ENCODE assay signal across 18 mouse cellular contexts in the genomic region with DNA sequence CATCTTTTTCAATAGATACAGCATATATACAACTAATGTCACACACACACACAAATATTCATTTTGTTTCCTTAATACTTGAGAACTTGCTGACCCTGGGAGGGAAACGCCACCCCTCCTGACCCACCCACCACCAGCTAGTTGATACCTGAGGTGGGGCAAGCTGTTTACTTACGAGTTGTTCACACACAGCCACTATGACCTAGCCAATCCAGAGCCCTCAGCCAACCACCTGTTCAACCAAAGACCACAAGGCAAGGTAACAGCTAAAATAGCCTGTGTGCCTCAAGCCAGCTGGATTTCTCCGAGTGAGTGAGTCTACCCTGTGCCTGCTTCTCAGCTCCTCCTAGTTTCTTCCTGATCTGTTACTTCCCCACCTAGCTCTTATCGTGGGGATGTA.
A peak's percentile ranks its signal among the peaks of the same experiment; 100 is the strongest.
DNase-seq lines count a peak whose midpoint lies in the region; ATAC-seq and TF ChIP-seq lines count a peak whose summit lies in the region.
"Had no signal": no experiment of that assay in that cellular context is flagged by ENCODE, and none has a peak within 500 bp of the region (broad histone marks: within the 10 kb centered on the region; RNA-seq: fewer than 3 reads in every experiment).

No protein-coding gene starts in this region.

- 0 out of 2 replicates have a peak, but pooled peaks cover 3% of the 10 kb centered on the region for H3K4me1 ChIP-seq in liver, postnatal 0 days (ENCODE audit: insufficient read depth)
- H3K4me1 ChIP-seq in stomach, embryonic 15.5 days: peaks cover 18% of the 10 kb centered on the region
- no peaks in the 10 kb centered on the region for H3K4me1 ChIP-seq in stomach, postnatal 0 days (replicated peaks; ENCODE audit: control insufficient read depth, insufficient read depth)
- H3K4me1 ChIP-seq in midbrain, embryonic 16.5 days (ENCODE audit: control insufficient read depth, insufficient read depth, low read length): no peaks in the 10 kb centered on the region
- H3K4me1 ChIP-seq: embryonic facial prominence, embryonic 12.5 days had no signal

- H3K27me3 ChIP-seq in liver, postnatal 0 days (ENCODE audit: insufficient read depth, low read length): no peaks in the 10 kb centered on the region
- H3K27me3 ChIP-seq in stomach, embryonic 15.5 days (replicated peaks): no peaks in the 10 kb centered on the region
- no peaks in the 10 kb centered on the region for H3K27me3 ChIP-seq in stomach, postnatal 0 days (ENCODE audit: control insufficient read depth, insufficient read depth, low read length)
- no peaks in the 10 kb centered on the region for H3K27me3 ChIP-seq in midbrain, embryonic 16.5 days (ENCODE audit: control insufficient read depth, insufficient read depth, low read depth, low read length)
- H3K27me3 ChIP-seq: embryonic facial prominence, embryonic 12.5 days; forebrain, embryonic 13.5 days; forebrain, embryonic 15.5 days had no signal

- no peak for DNase-seq in liver, postnatal 0 days
- DNase-seq in liver: no peak
- DNase-seq in stomach, postnatal 0 days (ENCODE audit: low spot score): peak; percentile 56
- no peak for DNase-seq in cerebellum, adult 8-10 months
- DNase-seq: adrenal gland, adult 2 months; adrenal gland, postnatal 10 days; adrenal gland, postnatal 25 days; cerebellum, adult 11 months; cerebellum, adult 18-20 months; cerebellum, adult 9-10 months; cerebellum, postnatal 10 days; cerebellum, postnatal 25 days had no signal

- no peak overlapping the region for H3K4me3 ChIP-seq in liver, postnatal 0 days (ENCODE audit: low read depth, low read length)
- H3K4me3 ChIP-seq in stomach, embryonic 15.5 days (replicated peaks): no peak overlapping the region
- H3K4me3 ChIP-seq in stomach, postnatal 0 days (ENCODE audit: low read depth, low read length): no peak overlapping the region
- no peak overlapping the region for H3K4me3 ChIP-seq in midbrain, embryonic 16.5 days (ENCODE audit: low read depth, low read length)
- H3K4me3 ChIP-seq: embryonic facial prominence, embryonic 10.5 days; embryonic facial prominence, embryonic 12.5 days; forebrain, embryonic 13.5 days; forebrain, embryonic 15.5 days had no signal

- no peaks in the 10 kb centered on the region for H3K9me3 ChIP-seq in liver, postnatal 0 days (ENCODE audit: low read length)
- no peaks in the 10 kb centered on the region for H3K9me3 ChIP-seq in stomach, embryonic 15.5 days
- H3K9me3 ChIP-seq in stomach, postnatal 0 days (ENCODE audit: control insufficient read depth, low read length): no peaks in the 10 kb centered on the region
- no peaks in the 10 kb centered on the region for H3K9me3 ChIP-seq in midbrain, embryonic 16.5 days (replicated peaks; ENCODE audit: control insufficient read depth, low read length, poor library complexity, severe bottlenecking)
- H3K9me3 ChIP-seq: embryonic facial prominence, embryonic 10.5 days; embryonic facial prominence, embryonic 12.5 days; forebrain, embryonic 13.5 days; forebrain, embryonic 15.5 days had no signal

- ATAC-seq in liver, postnatal 0 days: peak; percentile 22; the same call in 1 of the 2 replicates
- peak; percentile 59 for ATAC-seq in stomach, embryonic 15.5 days (ENCODE audit: insufficient read depth, low FRiP score, low read depth)
- peak; percentile 75; the same call in 1 of the 2 replicates for ATAC-seq in stomach, postnatal 0 days (ENCODE audit: low FRiP score, low TSS enrichment)
- no peak for ATAC-seq in midbrain, embryonic 16.5 days
- ATAC-seq: forebrain, embryonic 13.5 days; forebrain, embryonic 15.5 days had no signal

- H3K4me2 ChIP-seq in liver, postnatal 0 days (ENCODE audit: low read depth, low read length): no peak overlapping the region
- H3K4me2 ChIP-seq in stomach, embryonic 15.5 days: no peak overlapping the region
- no peak overlapping the region for H3K4me2 ChIP-seq in stomach, postnatal 0 days (replicated peaks; ENCODE audit: low read depth)
- no peak overlapping the region for H3K4me2 ChIP-seq in midbrain, embryonic 16.5 days (ENCODE audit: low read length)
- H3K4me2 ChIP-seq: embryonic facial prominence, embryonic 12.5 days; forebrain, embryonic 13.5 days; forebrain, embryonic 15.5 days had no signal

- no peaks in the 10 kb centered on the region for H3K36me3 ChIP-seq in liver, postnatal 0 days (replicated peaks; ENCODE audit: insufficient read depth, low read length)
- no peaks in the 10 kb centered on the region for H3K36me3 ChIP-seq in stomach, embryonic 15.5 days
- H3K36me3 ChIP-seq in stomach, postnatal 0 days (ENCODE audit: control insufficient read depth, insufficient read depth, low read length): no peaks in the 10 kb centered on the region
- H3K36me3 ChIP-seq in midbrain, embryonic 16.5 days (ENCODE audit: control insufficient read depth, insufficient read depth, low read length): no peaks in the 10 kb centered on the region
- H3K36me3 ChIP-seq: embryonic facial prominence, embryonic 10.5 days; embryonic facial prominence, embryonic 12.5 days; forebrain, embryonic 15.5 days had no signal

- TF ChIP-seq CTCF in liver, postnatal 0 days (IDR thresholded peaks at IDR 0.05; ENCODE audit: low read depth): no peak
- TF ChIP-seq CTCF in stomach, postnatal 0 days (IDR thresholded peaks at IDR 0.05; ENCODE audit: low read depth): no peak

- no peak overlapping the region for H3K9ac ChIP-seq in liver, postnatal 0 days (replicated peaks)
- no peak overlapping the region for H3K9ac ChIP-seq in stomach, embryonic 15.5 days
- H3K9ac ChIP-seq in stomach, postnatal 0 days (ENCODE audit: low read length): no peak overlapping the region
- H3K9ac ChIP-seq in midbrain, embryonic 16.5 days (ENCODE audit: low read depth, low read length): no peak overlapping the region
- H3K9ac ChIP-seq: embryonic facial prominence, embryonic 12.5 days; forebrain, embryonic 13.5 days; forebrain, embryonic 15.5 days had no signal

- no peak for TF ChIP-seq EP300 in liver, postnatal 0 days (IDR thresholded peaks at IDR 0.05; ENCODE audit: low read depth)
- TF ChIP-seq EP300 in stomach, postnatal 0 days (optimal IDR thresholded peaks at IDR 0.05): no peak

- WGBS in liver, postnatal 0 days (ENCODE audit: insufficient replicate concordance): 66% methylated on average over 4 of the region's 4 CpGs
- WGBS in stomach, embryonic 15.5 days: 66% methylated on average over 4 of the region's 4 CpGs
- 69% methylated on average over 4 of the region's 4 CpGs for WGBS in stomach, postnatal 0 days
- WGBS in midbrain, embryonic 16.5 days: 97% methylated on average over 4 of the region's 4 CpGs

- H3K27ac ChIP-seq in liver, postnatal 0 days (ENCODE audit: low read depth): 0 out of 2 replicates have a peak overlapping the region, but pooled peaks have one; percentile 5
- H3K27ac ChIP-seq in stomach, embryonic 15.5 days: 0 out of 2 replicates have a peak overlapping the region, but pooled peaks have one; percentile 1
- H3K27ac ChIP-seq in stomach, postnatal 0 days (replicated peaks): no peak overlapping the region
- no peak overlapping the region for H3K27ac ChIP-seq in midbrain, embryonic 16.5 days (ENCODE audit: low read length)
- H3K27ac ChIP-seq: embryonic facial prominence, embryonic 10.5 days; embryonic facial prominence, embryonic 12.5 days; forebrain, embryonic 13.5 days; forebrain, embryonic 15.5 days had no signal

Comparison
In these comparisons a context has a peak if more than half of its experiments do, and no peak if none do; other contexts are left out.
1. H3K27ac ChIP-seq: peak in liver, postnatal 0 days (single experiment) and stomach, embryonic 15.5 days (single experiment); none in stomach, postnatal 0 days (single experiment) and midbrain, embryonic 16.5 days (single experiment).